Mouse (Mus musculus) CH12.LX (cell line): Measurements from ENCODE around the gene Rgs12. TPM values are rescaled to one million over a fixed set of nuclear protein-coding genes. Genes with fewer than 3 reads are reported as not detected.

Source experiments
- DNase-seq: peaks from one replicate; pipeline ENCODE4 v3.0.0-alpha.2; 2013; ENCODE audit errors: extremely low read depth
- H3K27ac ChIP-seq: 2 replicates; pipeline ENCODE4 v1.5.1; 2012; ENCODE audit warnings: low read depth, mild to moderate bottlenecking, control low read depth, moderate library complexity; ENCODE audit not compliant: insufficient read depth
- H3K27me3 ChIP-seq: replicated peaks from 2 replicates; pipeline ENCODE3; 2012; ENCODE audit warnings: inconsistent platforms
- H3K36me3 ChIP-seq, 2 experiments: replicated peaks in 1 of 2; 2 replicates each; pipeline versions ENCODE3 to v1.6.1; 2012; ENCODE audit warnings: inconsistent platforms in 1 of 2, low read length in 1 of 2, mild to moderate bottlenecking in 1 of 2, mixed read lengths in 1 of 2, moderate library complexity in 1 of 2; ENCODE audit not compliant: control insufficient read depth in 1 of 2, insufficient read depth in 1 of 2
- H3K4me1 ChIP-seq, 2 experiments: 2 replicates each; pipeline ENCODE4 v1.6.1; 2012; ENCODE audit warnings: inconsistent platforms in 1 of 2, moderate library complexity in 1 of 2; ENCODE audit not compliant: insufficient read depth in 2 of 2, control insufficient read depth in 1 of 2
- H3K4me2 ChIP-seq: 2 replicates; pipeline ENCODE4 v1.6.1; 2012; ENCODE audit warnings: low read depth, mild to moderate bottlenecking, control low read depth; ENCODE audit not compliant: poor library complexity, insufficient read depth, severe bottlenecking
- H3K4me3 ChIP-seq, 3 experiments: fragments of 150-350 bp in 1 of 3; sonication (generic) in 1 of 3; replicated peaks in 1 of 3; 2 replicates each; pipeline versions ENCODE3 to v1.5.1; 2011 to 2012; ENCODE audit warnings: low read depth in 2 of 3, low read length in 2 of 3, mild to moderate bottlenecking in 2 of 3, moderate library complexity in 2 of 3, control low read depth in 1 of 3, improper control_type of control experiment in 1 of 3, inconsistent platforms in 1 of 3, mixed read lengths in 1 of 3; ENCODE audit not compliant: poor library complexity in 1 of 3
- H3K79me2 ChIP-seq: replicated peaks from 2 replicates; pipeline ENCODE4 v1.6.1; 2012; ENCODE audit warnings: mild to moderate bottlenecking, moderate library complexity; ENCODE audit not compliant: control insufficient read depth, poor library complexity, insufficient read depth, severe bottlenecking; ENCODE audit errors: extremely low read depth
- H3K9ac ChIP-seq: 2 replicates; pipeline ENCODE4 v1.6.1; 2012; ENCODE audit warnings: low read depth, mild to moderate bottlenecking, control low read depth, moderate library complexity; ENCODE audit not compliant: insufficient read depth
- H3K9me3 ChIP-seq: replicated peaks from 2 replicates; pipeline ENCODE3; 2012; ENCODE audit warnings: low read length, inconsistent platforms, mixed read lengths
- BHLHE40 ChIP-seq: IDR thresholded peaks from 2 replicates; pipeline ENCODE4 v1.6.1; 2011; ENCODE audit warnings: mild to moderate bottlenecking, low read depth, low read length, improper control_type of control experiment
- CTCF ChIP-seq, 2 experiments: IDR thresholded peaks in 1 of 2; conservative IDR thresholded peaks in 1 of 2; 2 replicates each; pipeline ENCODE4 v1.5.1; 2011 to 2012; ENCODE audit warnings: low read depth in 2 of 2, low read length in 2 of 2, improper control_type of control experiment in 1 of 2, inconsistent platforms in 1 of 2, mild to moderate bottlenecking in 1 of 2, moderate library complexity in 1 of 2
- ELF1 ChIP-seq: IDR thresholded peaks from 2 replicates; pipeline ENCODE4 v1.6.1; 2014; ENCODE audit warnings: low read depth, mild to moderate bottlenecking, inconsistent platforms, low read length, improper control_type of control experiment
- ETS1 ChIP-seq: conservative IDR thresholded peaks from 2 replicates; pipeline ENCODE4 v1.6.1; 2012; ENCODE audit warnings: low read depth, mild to moderate bottlenecking, inconsistent platforms, low read length, improper control_type of control experiment, moderate library complexity
- GABPA ChIP-seq: IDR thresholded peaks from 2 replicates; pipeline ENCODE4 v1.6.1; 2012; ENCODE audit warnings: low read depth, low read length, improper control_type of control experiment, inconsistent platforms; ENCODE audit not compliant: insufficient replicate concordance
- HCFC1 ChIP-seq: IDR thresholded peaks from 2 replicates; pipeline ENCODE4 v1.6.1; 2012; ENCODE audit warnings: low read depth, mild to moderate bottlenecking, inconsistent platforms, low read length, improper control_type of control experiment
- IRF4 ChIP-seq: IDR thresholded peaks from 2 replicates; pipeline ENCODE4 v1.6.1; 2014; ENCODE audit warnings: low read depth, mild to moderate bottlenecking, inconsistent platforms, low read length, improper control_type of control experiment
- JUN ChIP-seq: IDR thresholded peaks from 2 replicates; pipeline ENCODE4 v1.6.1; 2011; ENCODE audit warnings: low read depth, mild to moderate bottlenecking, low read length, improper control_type of control experiment, moderate library complexity; ENCODE audit not compliant: insufficient read depth
- JUND ChIP-seq: conservative IDR thresholded peaks from 2 replicates; pipeline ENCODE4 v1.6.1; 2011; ENCODE audit warnings: low read depth, low read length, improper control_type of control experiment
- MEF2A ChIP-seq: IDR thresholded peaks from 2 replicates; pipeline ENCODE4 v1.6.1; 2014; ENCODE audit warnings: low read depth, mild to moderate bottlenecking, inconsistent platforms, low read length, improper control_type of control experiment, borderline replicate concordance
- MXI1 ChIP-seq: IDR thresholded peaks from 2 replicates; pipeline ENCODE4 v1.6.1; 2011; ENCODE audit warnings: mild to moderate bottlenecking, low read depth, low read length, improper control_type of control experiment
- PAX5 ChIP-seq: IDR thresholded peaks from 2 replicates; pipeline ENCODE4 v1.6.1; 2012; ENCODE audit warnings: low read length, inconsistent platforms, mixed read lengths
- POLR2A ChIP-seq: IDR thresholded peaks from 2 replicates; pipeline ENCODE4 v1.6.1; 2011; ENCODE audit warnings: low read depth, mild to moderate bottlenecking, improper control_type of control experiment, low read length
- SIN3A ChIP-seq: IDR thresholded peaks from 2 replicates; pipeline ENCODE4 v1.6.1; 2012; ENCODE audit warnings: low read length, improper control_type of control experiment, inconsistent platforms
- SMC3 ChIP-seq: IDR thresholded peaks from 2 replicates; pipeline ENCODE4 v1.6.1; 2011; ENCODE audit warnings: low read depth, low read length, improper control_type of control experiment
- TBP ChIP-seq: conservative IDR thresholded peaks from 2 replicates; pipeline ENCODE4 v1.6.1; 2011; ENCODE audit warnings: low read depth, low read length, improper control_type of control experiment
- UBTF ChIP-seq: IDR thresholded peaks from 2 replicates; pipeline ENCODE4 v1.6.1; 2012; ENCODE audit warnings: low read depth, mild to moderate bottlenecking, inconsistent platforms, low read length, improper control_type of control experiment, moderate library complexity
- USF1 ChIP-seq: IDR thresholded peaks from 2 replicates; pipeline ENCODE4 v1.6.1; 2014; ENCODE audit warnings: low read depth, mild to moderate bottlenecking, inconsistent platforms, low read length, improper control_type of control experiment
- USF2 ChIP-seq: conservative IDR thresholded peaks from 2 replicates; pipeline ENCODE4 v1.6.1; 2011; ENCODE audit warnings: low read depth, low read length, improper control_type of control experiment
- ZKSCAN1 ChIP-seq: IDR thresholded peaks from 2 replicates; pipeline ENCODE4 v1.6.1; 2012; ENCODE audit warnings: low read depth, inconsistent platforms, low read length, improper control_type of control experiment, borderline replicate concordance
- ZMIZ1 ChIP-seq: IDR thresholded peaks from 2 replicates; pipeline ENCODE4 v1.6.1; 2012; ENCODE audit warnings: low read depth, mild to moderate bottlenecking, inconsistent platforms, low read length, improper control_type of control experiment
- dilution Hi-C: fragments of 300-500 bp; cut with MboI; formaldehyde crosslinking; loops from 2 replicates; pipeline ENCODE4 v1.14.3; 2020; ENCODE audit warnings: low sequenced_read_pairs; ENCODE audit not compliant: extremely low pct_unique_long_range_greater_than_20kb, extremely low pct_ligation_motif_present
- in situ Hi-C: fragments of 300-500 bp; cut with MboI; formaldehyde crosslinking; loops from 3 replicates; pipeline ENCODE4 v1.14.3; 2019; ENCODE audit warnings: low sequenced_read_pairs, low pct_ligation_motif_present, low pct_unique_long_range_greater_than_20kb, mixed read lengths
- polyA plus RNA-seq: library from polyadenylated mRNA; unstranded; fragments of >175 nt; gene quantifications from 2 replicates; pipeline ENCODE4 v1.2.1, GENCODE M21; 2012; ENCODE audit warnings: low read depth; ENCODE audit not compliant: insufficient read length
- total RNA-seq, 2 experiments: library from RNA; depleted of rRNA; stranded (reverse); fragments of 300-350 nt in 1 of 2; fragments of >200 nt in 1 of 2; gene quantifications; 2 replicates each; pipeline ENCODE4 v1.2.3; 2012 to 2014

Gene Rgs12
- total and polyA plus RNA-seq, 3 experiments: 6.8 to 9.8 (median 8.1) TPM

DNA sequence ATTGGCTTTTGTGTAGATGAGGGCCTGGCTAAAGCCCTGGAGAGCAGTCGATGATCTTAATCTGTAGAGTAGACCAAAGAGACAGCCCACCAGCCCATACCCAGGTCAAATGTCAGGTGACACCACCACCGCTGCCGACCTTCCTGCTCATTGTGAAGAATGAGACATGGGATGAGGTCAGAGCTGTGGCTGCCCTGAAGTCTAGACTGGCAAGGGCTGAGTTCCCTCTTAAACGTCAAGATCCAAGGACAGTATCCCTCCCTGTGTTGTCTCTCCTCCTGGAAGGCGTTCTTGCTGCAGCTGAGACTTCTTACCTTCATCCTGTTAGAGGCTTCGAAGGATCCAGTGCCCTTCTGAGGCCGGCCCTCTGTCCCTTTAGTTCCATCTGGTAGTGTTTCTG, 6.9 kb downstream of the Rgs12 start:
- Histone ChIP-seq H3K9me3 (peaks cover 19% of the 10 kb centered on the region), H3K9ac (no peak overlapping the region)
- in situ Hi-C loops: no loop called here
- TF ChIP-seq JUN: no peak
- TF ChIP-seq MXI1: no peak
- no peak for TF ChIP-seq USF2
- TF ChIP-seq, all 38 proteins: peak for 0
- H3K27me3 ChIP-seq: peaks cover 96% of the 10 kb centered on the region
- H3K36me3 ChIP-seq: no peaks in the 10 kb centered on the region
- dilution Hi-C loops: no loop called here
- DNase-seq: no peak
- H3K4me3 ChIP-seq: no peak overlapping the region
- H3K4me2 ChIP-seq: no peak overlapping the region
- H3K79me2 ChIP-seq: no peaks in the 10 kb centered on the region
- no peak overlapping the region for H3K27ac ChIP-seq
- H3K4me1 ChIP-seq: no peaks in the 10 kb centered on the region

- Histone ChIP-seq H3K79me2 (no peaks in the 10 kb centered on the region), H3K27me3 (peaks cover 97% of the 10 kb centered on the region), H3K4me2 (no peak overlapping the region), H3K27ac (no peak overlapping the region), H3K4me3 (no peak overlapping the region), H3K9me3 (peaks cover 19% of the 10 kb centered on the region), H3K36me3 (no peaks in the 10 kb centered on the region), H3K4me1 (no peaks in the 10 kb centered on the region), H3K9ac (no peak overlapping the region)
- no peak for DNase-seq
- dilution Hi-C loops (no loop called here), in situ Hi-C loops (no loop called here)
- no peak for TF ChIP-seq IRF4
- no peak for TF ChIP-seq SMC3
- TF ChIP-seq MEF2A: no peak
- TF ChIP-seq CTCF (conservative IDR thresholded peaks at IDR 0.05 in 1 of 2, IDR thresholded peaks at IDR 0.05 in 1 of 2; ENCODE audit: low read depth in 2 of 2, low read length in 2 of 2): no peak
- no peak for TF ChIP-seq BHLHE40
- TF ChIP-seq SIN3A: no peak
- no peak for TF ChIP-seq PAX5
- TF ChIP-seq USF1: no peak
- no peak for TF ChIP-seq ELF1
- no peak for TF ChIP-seq HCFC1
- TF ChIP-seq USF2: no peak
- TF ChIP-seq UBTF: no peak
- no peak for TF ChIP-seq JUND
- no peak for TF ChIP-seq TBP
- TF ChIP-seq POLR2A: no peak
- no peak for TF ChIP-seq ETS1
- no peak for TF ChIP-seq ZKSCAN1
- no peak for TF ChIP-seq GABPA
- TF ChIP-seq ZMIZ1: no peak
Observed at GRCm38 (mm10) chr5:34957015-34957414, 7.8 kb downstream of the Rgs12 start.
